Mouse (Mus musculus) forebrain, embryonic 16.5 days (tissue): Measurements from ENCODE around the gene Eif4b. TPM values are rescaled to one million over a fixed set of nuclear protein-coding genes. Genes with fewer than 3 reads are reported as not detected.
A peak's percentile ranks its signal among the peaks of the same experiment; 100 is the strongest.

ENCODE experiments used
- ATAC-seq: fragments of 200-750 bp; cut with Nextera tagmentation; 2 replicates; pipeline ENCODE4 v1.8.0; 2017; ENCODE audit warnings: mild to moderate bottlenecking, moderate library complexity
- H3K27ac ChIP-seq: fragments of 300-500 bp; sonication (generic); 2 replicates; pipeline ENCODE4 v1.5.1; 2014; ENCODE audit warnings: low read length, control low read depth
- H3K27me3 ChIP-seq: fragments of 300-500 bp; sonication (generic); replicated peaks from 2 replicates; pipeline ENCODE4 v1.6.1; 2014; ENCODE audit warnings: low read length; ENCODE audit not compliant: control insufficient read depth, insufficient read depth
- H3K36me3 ChIP-seq: fragments of 300-500 bp; sonication (generic); 2 replicates; pipeline ENCODE4 v1.6.1; 2014; ENCODE audit not compliant: control insufficient read depth, insufficient read depth
- H3K4me1 ChIP-seq: fragments of 300-500 bp; sonication (generic); replicated peaks from 2 replicates; pipeline ENCODE4 v1.6.1; 2014; ENCODE audit warnings: low read length; ENCODE audit not compliant: control insufficient read depth, insufficient read depth
- H3K4me2 ChIP-seq: fragments of 300-500 bp; sonication (generic); 2 replicates; pipeline ENCODE4 v1.6.1; 2014; ENCODE audit warnings: mild to moderate bottlenecking, low read length, control low read depth
- H3K4me3 ChIP-seq: fragments of 300-500 bp; sonication (generic); replicated peaks from 2 replicates; pipeline ENCODE4 v1.5.1; 2014; ENCODE audit warnings: mild to moderate bottlenecking, low read length, control low read depth
- H3K9ac ChIP-seq: fragments of 300-500 bp; sonication (generic); replicated peaks from 2 replicates; pipeline ENCODE4 v1.6.1; 2014; ENCODE audit warnings: low read depth, low read length, control low read depth
- H3K9me3 ChIP-seq: fragments of 300-500 bp; sonication (generic); 2 replicates; pipeline ENCODE4 v1.6.1; 2016; ENCODE audit warnings: low read length; ENCODE audit not compliant: control insufficient read depth
- WGBS: fragments of 180-500 bp; shearing (Covaris S2); extraction: QIAGEN DNeasy Blood & Tissue Kit; methylation state at CpG from one replicate; pipeline ENCODE4 v1.1.7; 2014; 5-methylcytosine and 5-hydroxymethylcytosine counted together
- polyA plus RNA-seq: library from polyadenylated mRNA; unstranded; fragments of >200 nt; fragmentation: Nextera tagmentation; extraction: Ambion mirVana; gene quantifications from 2 replicates; pipeline ENCODE4 v1.2.1, GENCODE M21; 2015

Gene Eif4b
- polyA plus RNA-seq, 1 experiment from 2014 or later: 109 TPM

- H3K4me1 ChIP-seq: peaks cover 21% of the 10 kb centered on the region
- WGBS: under 1% methylated on average over 57 of the region's 82 CpGs
- no peaks in the 10 kb centered on the region; the same call in 1 of the 2 replicates for H3K36me3 ChIP-seq
- H3K27ac ChIP-seq: no peak within 1 kb of the TSS
- peak within 1 kb of the TSS; percentile 55 for H3K4me3 ChIP-seq
- H3K27me3 ChIP-seq: 0 out of 2 replicates have a peak, but pooled peaks cover 3% of the 10 kb centered on the region
- peak; percentile 68 for ATAC-seq
- H3K9ac ChIP-seq: peak within 1 kb of the TSS; percentile 61
- no peaks in the 10 kb centered on the region for H3K9me3 ChIP-seq
- peak within 1 kb of the TSS; percentile 92 for H3K4me2 ChIP-seq
Measured at GRCm38 (mm10) chr15:102100161-102100981, 26.8 kb downstream of the Eif4b start, which contains the start of gene Tns2. Gene Tns2 (plus strand): TSS chr15:102100413.

- H3K9ac ChIP-seq: peak overlapping the region; percentile 61; the same call in 1 of the 2 replicates
- peaks cover 25% of the 10 kb centered on the region for H3K4me1 ChIP-seq
Measured at GRCm38 (mm10) chr15:102100996-102101671, 27.6 kb downstream of the Eif4b start.

DNA sequence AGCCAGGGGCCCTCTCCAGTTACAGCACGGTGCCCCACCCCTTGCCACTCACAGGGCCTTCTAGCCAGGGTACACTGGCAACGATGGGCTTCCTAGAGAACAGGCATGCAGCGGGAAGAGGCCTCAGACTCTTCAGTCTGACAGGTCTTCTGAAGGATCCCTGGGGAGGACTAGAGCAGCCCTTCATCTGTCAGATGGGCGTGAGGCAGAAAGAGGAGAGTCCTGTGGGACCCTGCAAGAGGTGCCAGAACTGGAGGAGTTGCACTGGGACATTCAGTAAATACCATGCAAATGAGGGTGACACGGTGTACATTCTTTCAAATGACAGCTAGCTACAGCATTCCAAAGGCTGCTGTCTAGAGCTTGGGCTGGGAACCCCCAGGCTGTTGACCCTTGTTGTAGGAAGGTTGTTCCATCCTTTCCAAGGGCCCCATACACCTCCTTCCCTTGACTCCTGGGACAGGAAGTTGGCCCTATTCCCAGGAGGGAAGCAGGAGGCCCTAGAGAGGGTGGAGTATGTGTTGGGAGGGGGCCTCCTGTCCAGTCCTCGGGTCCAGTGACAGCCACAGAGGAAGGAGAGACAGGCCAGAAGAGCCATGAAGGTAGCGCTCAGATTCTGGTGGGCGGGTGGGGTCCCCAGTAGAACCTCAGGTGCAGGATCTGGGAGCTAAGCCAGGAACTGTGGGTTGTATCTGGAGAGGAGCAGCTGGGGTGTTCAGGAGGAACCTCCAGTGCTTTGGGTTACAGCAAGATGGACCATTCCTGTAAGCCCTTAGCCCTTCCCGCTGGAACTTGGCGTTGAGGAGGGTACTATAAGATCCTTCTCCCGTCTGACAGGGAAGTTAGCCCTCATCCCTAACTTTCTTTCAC, 28.3 kb downstream of the Eif4b start:
- no peak overlapping the region for H3K4me3 ChIP-seq
- no peak overlapping the region for H3K9ac ChIP-seq
- H3K36me3 ChIP-seq: no peaks in the 10 kb centered on the region; the same call in 1 of the 2 replicates
- no peaks in the 10 kb centered on the region for H3K9me3 ChIP-seq
- no peak overlapping the region for H3K4me2 ChIP-seq
- ATAC-seq: no peak
- H3K27me3 ChIP-seq: peaks cover 14% of the 10 kb centered on the region; the same call in 1 of the 2 replicates
- WGBS: 35% methylated on average over 11 of the region's 11 CpGs
- H3K27ac ChIP-seq: no peak overlapping the region
- peaks cover 30% of the 10 kb centered on the region for H3K4me1 ChIP-seq

More at GRCm38 (mm10) chr15:102100996-102101671, 27.6 kb downstream of the Eif4b start:
- Histone ChIP-seq H3K9me3 (no peaks in the 10 kb centered on the region), H3K27ac (no peak overlapping the region), H3K4me3 (peak overlapping the region; percentile 55), H3K27me3 (0 out of 2 replicates have a peak, but pooled peaks cover 7% of the 10 kb centered on the region), H3K36me3 (no peaks in the 10 kb centered on the region; the same call in 1 of the 2 replicates), H3K4me2 (peak overlapping the region; percentile 92)
- WGBS: 32% methylated on average over 10 of the region's 10 CpGs
- ATAC-seq: no peak

GRCm38 (mm10) chr15:102102548-102103121, 29.1 kb downstream of the Eif4b start:
- Histone ChIP-seq H3K4me1 (peaks cover 36% of the 10 kb centered on the region), H3K36me3 (no peaks in the 10 kb centered on the region; the same call in 1 of the 2 replicates), H3K4me2 (no peak overlapping the region), H3K9ac (peak overlapping the region; percentile 12; the same call in 1 of the 2 replicates), H3K27ac (peak overlapping the region; percentile 39), H3K9me3 (no peaks in the 10 kb centered on the region), H3K4me3 (peak overlapping the region; percentile 0; the same call in 1 of the 2 replicates), H3K27me3 (peaks cover 14% of the 10 kb centered on the region; the same call in 1 of the 2 replicates)
- no peak for ATAC-seq
- 28% methylated on average over 6 of the region's 6 CpGs for WGBS

- Histone ChIP-seq H3K27me3 (peaks cover 14% of the 10 kb centered on the region; the same call in 1 of the 2 replicates), H3K4me2 (no peak overlapping the region), H3K9ac (peak overlapping the region; percentile 30; the same call in 1 of the 2 replicates), H3K36me3 (no peaks in the 10 kb centered on the region), H3K9me3 (no peaks in the 10 kb centered on the region), H3K27ac (peak overlapping the region; percentile 39; the same call in 1 of the 2 replicates), H3K4me3 (peak overlapping the region; percentile 6), H3K4me1 (peaks cover 38% of the 10 kb centered on the region)
- 8% methylated on average over 14 of the region's 14 CpGs for WGBS
- ATAC-seq: no peak
Measured at GRCm38 (mm10) chr15:102103371-102103946, 29.9 kb downstream of the Eif4b start.

DNA sequence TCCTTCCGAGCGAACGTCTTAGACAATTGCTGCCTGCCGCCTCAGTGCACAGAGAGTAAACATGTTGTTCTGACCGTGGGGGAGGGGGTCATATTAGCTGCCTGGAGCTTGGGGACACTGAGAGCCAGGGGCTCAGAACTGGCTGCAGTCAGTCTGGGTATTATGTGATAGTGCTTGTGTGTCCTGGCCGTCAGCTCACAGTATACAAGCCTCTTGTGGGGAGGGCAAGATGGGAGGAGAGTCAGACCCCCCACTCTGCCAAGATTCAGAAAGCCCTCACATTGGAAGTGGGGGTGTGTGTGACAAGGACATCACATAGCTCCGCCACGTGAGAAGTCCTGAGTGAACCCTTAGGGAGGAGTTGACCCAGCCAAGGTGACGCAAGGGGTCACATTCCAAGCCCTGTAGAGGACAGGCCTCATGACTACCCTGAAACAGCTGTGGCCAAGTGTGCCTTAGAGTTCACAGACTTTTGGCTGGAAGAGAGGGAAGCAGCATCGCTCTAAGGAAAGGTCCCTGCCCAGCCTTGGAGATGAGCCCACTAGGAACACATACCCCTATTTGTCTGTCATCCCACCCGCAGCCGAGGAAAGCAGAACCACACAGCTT, 30.5 kb downstream of the Eif4b start:
- WGBS: 29% methylated on average over 12 of the region's 12 CpGs

DNA sequence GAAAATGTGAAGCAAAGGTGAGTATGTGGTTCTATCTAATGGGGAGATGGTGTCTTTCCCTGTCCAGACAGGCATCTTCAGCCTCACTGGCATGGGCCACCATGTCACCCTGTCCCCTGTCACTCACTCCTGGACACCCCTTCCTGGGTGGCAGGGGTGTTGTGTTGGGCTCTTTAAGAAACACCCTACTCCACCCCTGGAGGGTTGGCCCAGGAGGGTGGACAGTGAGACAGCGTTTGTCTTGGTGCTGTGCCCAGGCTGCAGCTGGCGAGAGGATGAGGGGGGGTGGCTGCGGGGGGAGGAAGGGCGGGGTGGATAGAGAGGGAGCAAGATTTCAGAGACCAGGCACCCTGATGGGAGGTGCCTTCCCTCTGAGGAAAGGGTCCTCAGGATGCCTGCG, 31.8 kb downstream of the Eif4b start:
- no peak overlapping the region for H3K9ac ChIP-seq
- no peak overlapping the region for H3K27ac ChIP-seq
- no peak overlapping the region for H3K4me2 ChIP-seq
- ATAC-seq: no peak
- no peaks in the 10 kb centered on the region for H3K36me3 ChIP-seq
- no peaks in the 10 kb centered on the region for H3K9me3 ChIP-seq
- H3K27me3 ChIP-seq: peaks cover 14% of the 10 kb centered on the region; the same call in 1 of the 2 replicates
- H3K4me1 ChIP-seq: peaks cover 33% of the 10 kb centered on the region
- 41% methylated on average over 5 of the region's 5 CpGs for WGBS
- no peak overlapping the region for H3K4me3 ChIP-seq

More for the DNA sequence above, 30.5 kb downstream of the Eif4b start:
- H3K9ac ChIP-seq: peak overlapping the region; percentile 30; the same call in 1 of the 2 replicates
- peaks cover 14% of the 10 kb centered on the region; the same call in 1 of the 2 replicates for H3K27me3 ChIP-seq
- no peaks in the 10 kb centered on the region for H3K36me3 ChIP-seq
- H3K4me1 ChIP-seq: peaks cover 38% of the 10 kb centered on the region
- no peaks in the 10 kb centered on the region for H3K9me3 ChIP-seq
- no peak overlapping the region for H3K4me2 ChIP-seq
- peak overlapping the region; percentile 4 for H3K4me3 ChIP-seq
- no peak overlapping the region for H3K27ac ChIP-seq
- ATAC-seq: no peak
